Mouse (Mus musculus) heart, embryonic 13.5 days (tissue): ENCODE results near the gene Dock4. TPM values are rescaled to one million over a fixed set of nuclear protein-coding genes. Genes with fewer than 3 reads are reported as not detected.

Experiments
- ATAC-seq: fragments of 200-750 bp; cut with Nextera tagmentation; 2 replicates; pipeline ENCODE4 v1.8.0; 2017; ENCODE audit warnings: moderate TSS enrichment; ENCODE audit not compliant: insufficient number of reproducible peaks, low FRiP score, low TSS enrichment; ENCODE audit errors: extremely low read depth
- H3K27ac ChIP-seq: fragments of 300-500 bp; sonication (generic); replicated peaks from 2 replicates; pipeline ENCODE4 v1.5.1; 2015; ENCODE audit warnings: moderate library complexity, mild to moderate bottlenecking, inconsistent platforms
- H3K27me3 ChIP-seq: fragments of 300-500 bp; sonication (generic); replicated peaks from 2 replicates; pipeline ENCODE4 v1.6.1; 2015; ENCODE audit warnings: mild to moderate bottlenecking, inconsistent platforms
- H3K36me3 ChIP-seq: fragments of 300-500 bp; sonication (generic); 2 replicates; pipeline ENCODE4 v1.6.1; 2015; ENCODE audit warnings: mild to moderate bottlenecking, inconsistent platforms
- H3K4me1 ChIP-seq: fragments of 300-500 bp; sonication (generic); 2 replicates; pipeline ENCODE4 v1.6.1; 2015; ENCODE audit warnings: inconsistent platforms
- H3K4me2 ChIP-seq: fragments of 300-500 bp; sonication (generic); 2 replicates; pipeline ENCODE4 v1.6.1; 2015; ENCODE audit warnings: inconsistent platforms, mild to moderate bottlenecking, moderate library complexity
- H3K4me3 ChIP-seq: fragments of 300-500 bp; sonication (generic); 2 replicates; pipeline ENCODE4 v1.5.1; 2015; ENCODE audit warnings: moderate library complexity, mild to moderate bottlenecking, inconsistent platforms
- H3K9ac ChIP-seq: fragments of 300-500 bp; sonication (generic); 2 replicates; pipeline ENCODE4 v1.6.1; 2015; ENCODE audit warnings: inconsistent platforms, mild to moderate bottlenecking, moderate library complexity
- H3K9me3 ChIP-seq: fragments of 300-500 bp; sonication (generic); 2 replicates; pipeline ENCODE4 v1.6.1; 2016; ENCODE audit warnings: inconsistent platforms
- WGBS: fragments of 180-500 bp; shearing (Covaris S2); methylation state at CpG from one replicate; pipeline ENCODE4 v1.1.7; 2015; ENCODE audit warnings: mixed read lengths; 5-methylcytosine and 5-hydroxymethylcytosine counted together
- polyA plus RNA-seq: library from polyadenylated mRNA; unstranded; fragments of >200 nt; fragmentation: Nextera tagmentation; extraction: Ambion mirVana; gene quantifications from 2 replicates; pipeline ENCODE4 v1.2.1, GENCODE M21; 2015

Gene Dock4
- polyA plus RNA-seq, 1 experiment from 2014 or later, result 6.9 TPM

- ATAC-seq, result no peak
- Histone ChIP-seq H3K9me3 (no peaks in the 10 kb centered on the region), H3K4me2 (no peak overlapping the region), H3K9ac (no peak overlapping the region), H3K27ac (no peak overlapping the region), H3K4me1 (peaks cover 5% of the 10 kb centered on the region), H3K36me3 (peaks cover 3% of the 10 kb centered on the region; the same call in 1 of the 2 replicates), H3K27me3 (no peaks in the 10 kb centered on the region), H3K4me3 (no peak overlapping the region)
- WGBS, result 55% methylated on average over 3 of the region's 3 CpGs
These were observed 266.5 kb downstream of the Dock4 start for GRCm38 (mm10) chr12:40712235-40712634.

DNA sequence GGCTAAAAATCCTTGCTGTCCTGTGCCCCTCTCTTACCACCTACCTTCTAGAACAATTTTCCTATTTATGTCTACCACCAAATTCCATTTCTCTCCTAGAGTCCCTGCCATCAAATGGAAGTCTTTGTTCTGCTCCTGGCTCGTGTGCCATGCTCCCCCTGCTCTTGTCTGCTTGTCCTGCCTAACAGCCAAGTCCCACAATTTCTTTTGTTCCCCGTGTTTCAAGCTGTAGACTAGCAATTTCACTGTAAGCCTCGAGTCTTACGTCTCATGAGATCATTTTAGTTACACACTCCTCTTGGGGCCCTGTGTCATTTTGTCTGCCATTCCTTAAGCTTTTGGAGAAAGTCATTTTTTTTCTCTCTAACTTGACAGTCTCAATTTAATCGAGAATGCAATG lies 268.5 kb downstream of the Dock4 start:
- WGBS, result 53% methylated on average over 5 of the region's 5 CpGs
- Histone ChIP-seq H3K9ac (no peak overlapping the region), H3K27ac (no peak overlapping the region)

GRCm38 (mm10) chr12:40715174-40715573 lies 269.4 kb downstream of the Dock4 start:
- 79% methylated on average over 2 of the region's 2 CpGs for WGBS
- Histone ChIP-seq H3K4me1 (no peaks in the 10 kb centered on the region), H3K27me3 (no peaks in the 10 kb centered on the region), H3K27ac (no peak overlapping the region), H3K4me2 (no peak overlapping the region), H3K4me3 (no peak overlapping the region), H3K36me3 (peaks cover 3% of the 10 kb centered on the region; the same call in 1 of the 2 replicates), H3K9me3 (no peaks in the 10 kb centered on the region), H3K9ac (no peak overlapping the region)
- no peak for ATAC-seq

More for the DNA sequence above, 268.5 kb downstream of the Dock4 start:
- Histone ChIP-seq H3K27me3 (no peaks in the 10 kb centered on the region), H3K4me3 (no peak overlapping the region), H3K4me2 (no peak overlapping the region), H3K4me1 (no peaks in the 10 kb centered on the region), H3K9me3 (no peaks in the 10 kb centered on the region), H3K36me3 (peaks cover 3% of the 10 kb centered on the region; the same call in 1 of the 2 replicates)
- no peak for ATAC-seq

DNA sequence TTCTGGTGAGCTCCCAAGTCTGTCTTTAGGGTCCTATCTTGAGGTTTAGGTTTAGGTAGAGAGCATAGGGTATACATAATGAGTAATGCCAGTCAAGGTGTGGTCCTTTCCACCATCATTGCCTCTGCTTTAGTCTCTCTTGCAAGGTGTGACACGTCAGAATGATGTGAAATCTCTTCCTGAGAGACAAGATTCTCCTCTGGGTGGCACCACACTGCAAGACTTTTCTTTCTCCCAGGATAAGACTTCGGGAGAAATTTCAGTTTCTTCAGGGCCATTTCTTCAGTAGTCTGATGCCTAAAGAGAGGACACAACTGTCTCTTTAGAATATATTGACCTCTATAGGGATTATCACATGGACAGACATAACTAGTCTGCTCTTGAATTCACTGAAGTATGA lies 282.6 kb downstream of the Dock4 start:
- H3K36me3 ChIP-seq, result peaks cover 3% of the 10 kb centered on the region; the same call in 1 of the 2 replicates

GRCm38 (mm10) chr12:40730756-40731155 lies 285.0 kb downstream of the Dock4 start:
- 0 out of 2 replicates have a peak, but pooled peaks cover 4% of the 10 kb centered on the region for H3K4me1 ChIP-seq
- no peaks in the 10 kb centered on the region for H3K9me3 ChIP-seq
- H3K36me3 ChIP-seq, result peaks cover 5% of the 10 kb centered on the region; the same call in 1 of the 2 replicates
- H3K4me3 ChIP-seq, result no peak overlapping the region
- H3K27me3 ChIP-seq, result no peaks in the 10 kb centered on the region
- 57% methylated on average over 3 of the region's 3 CpGs for WGBS
- H3K9ac ChIP-seq, result no peak overlapping the region
- no peak for ATAC-seq
- H3K4me2 ChIP-seq, result no peak overlapping the region
- no peak overlapping the region for H3K27ac ChIP-seq

More for the DNA sequence above, 282.6 kb downstream of the Dock4 start:
- no peaks in the 10 kb centered on the region for H3K9me3 ChIP-seq
- no peaks in the 10 kb centered on the region for H3K4me1 ChIP-seq
- no peak overlapping the region for H3K4me3 ChIP-seq
- no peak overlapping the region for H3K4me2 ChIP-seq
- H3K9ac ChIP-seq, result no peak overlapping the region
- WGBS, result 63% methylated on average over 2 of the region's 2 CpGs
- H3K27me3 ChIP-seq, result no peaks in the 10 kb centered on the region
- no peak overlapping the region for H3K27ac ChIP-seq
- ATAC-seq, result no peak

DNA sequence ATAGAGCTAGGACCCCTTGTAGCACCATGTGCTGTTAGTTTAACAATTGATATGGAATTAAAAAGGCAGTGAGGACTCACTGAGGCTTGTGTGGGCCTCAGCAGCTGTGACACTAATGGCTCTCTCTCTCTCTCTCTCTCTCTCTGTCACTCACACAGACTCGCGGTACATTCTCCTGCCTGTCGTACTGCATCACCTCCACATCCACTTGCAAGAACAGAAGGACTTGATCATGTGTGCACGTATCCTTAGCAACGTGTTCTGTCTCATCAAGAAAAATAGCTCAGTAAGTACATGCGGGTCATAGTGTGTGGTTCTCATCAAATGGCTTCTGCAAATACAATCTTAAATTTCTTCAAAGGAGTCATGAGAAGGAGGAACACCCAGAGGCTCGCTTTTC lies 299.7 kb downstream of the Dock4 start:
- Histone ChIP-seq H3K4me1 (no peaks in the 10 kb centered on the region), H3K27me3 (no peaks in the 10 kb centered on the region), H3K9ac (no peak overlapping the region), H3K9me3 (no peaks in the 10 kb centered on the region), H3K36me3 (peaks cover 6% of the 10 kb centered on the region; the same call in 1 of the 2 replicates), H3K27ac (no peak overlapping the region), H3K4me3 (no peak overlapping the region), H3K4me2 (no peak overlapping the region)
- 75% methylated on average over 7 of the region's 7 CpGs for WGBS
- no peak for ATAC-seq

- WGBS, result 83% methylated on average over 3 of the region's 3 CpGs
- no peak for ATAC-seq
These were observed 300.3 kb downstream of the Dock4 start for GRCm38 (mm10) chr12:40746081-40746480.

DNA sequence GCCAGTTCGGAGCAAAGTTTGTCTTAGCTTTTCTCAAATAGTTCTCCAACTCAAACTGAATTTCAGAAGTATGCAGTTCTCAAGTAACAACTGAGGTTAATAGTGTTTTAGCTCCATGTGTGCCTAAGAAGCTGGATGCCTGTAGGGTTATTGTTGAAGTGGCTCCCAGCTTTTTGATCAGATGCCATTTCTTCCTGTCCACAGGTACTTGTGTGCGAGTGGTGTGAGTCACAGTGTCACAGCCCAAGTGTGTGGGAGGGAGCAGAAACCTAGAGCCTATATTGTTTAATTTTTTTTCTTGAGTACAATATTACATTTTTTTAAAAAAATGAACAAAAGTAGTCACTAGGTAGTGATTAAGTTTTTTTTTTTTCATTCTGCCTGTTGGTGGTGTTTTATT lies 313.5 kb downstream of the Dock4 start:
- Histone ChIP-seq H3K9ac (no peak overlapping the region), H3K4me2 (no peak overlapping the region), H3K36me3 (no peaks in the 10 kb centered on the region; the same call in 1 of the 2 replicates), H3K4me1 (no peaks in the 10 kb centered on the region), H3K27me3 (no peaks in the 10 kb centered on the region), H3K4me3 (no peak overlapping the region), H3K27ac (no peak overlapping the region), H3K9me3 (no peaks in the 10 kb centered on the region)
- 80% methylated on average over 2 of the region's 2 CpGs for WGBS
- ATAC-seq, result no peak

More at GRCm38 (mm10) chr12:40746081-40746480, 300.3 kb downstream of the Dock4 start:
- Histone ChIP-seq H3K36me3 (peaks cover 6% of the 10 kb centered on the region; the same call in 1 of the 2 replicates), H3K4me2 (no peak overlapping the region), H3K9ac (no peak overlapping the region), H3K27ac (no peak overlapping the region), H3K27me3 (no peaks in the 10 kb centered on the region), H3K4me3 (no peak overlapping the region), H3K4me1 (no peaks in the 10 kb centered on the region), H3K9me3 (no peaks in the 10 kb centered on the region)

DNA sequence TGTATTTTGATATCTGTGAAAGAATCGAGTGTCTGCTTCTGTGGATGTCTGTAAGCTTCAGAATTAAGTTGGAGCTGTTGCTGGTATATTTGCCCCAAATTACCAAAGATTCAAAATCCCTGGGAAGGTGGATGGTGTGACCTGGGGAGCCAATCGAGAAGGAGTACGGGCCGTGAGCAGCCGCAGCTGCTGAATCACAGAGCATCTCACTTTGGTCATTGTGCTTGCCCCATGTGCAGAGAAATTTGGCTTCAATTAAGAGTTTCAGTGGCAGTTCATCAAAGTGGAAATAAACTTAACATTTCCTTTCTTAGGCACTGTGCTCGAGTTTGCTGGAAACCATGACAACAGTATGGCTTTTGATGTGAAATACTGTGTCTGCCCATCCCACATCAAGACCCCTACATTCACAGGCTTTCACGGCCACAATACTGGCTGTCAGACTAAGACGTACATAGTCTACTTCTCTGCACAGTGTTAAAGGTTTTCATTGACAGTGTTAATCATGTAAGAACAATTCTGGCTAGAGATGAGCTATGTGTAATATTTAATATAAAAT lies 321.6 kb downstream of the Dock4 start:
- Histone ChIP-seq H3K4me3 (no peak overlapping the region), H3K4me2 (no peak overlapping the region), H3K27me3 (no peaks in the 10 kb centered on the region), H3K27ac (no peak overlapping the region), H3K36me3 (no peaks in the 10 kb centered on the region), H3K9ac (no peak overlapping the region), H3K4me1 (no peaks in the 10 kb centered on the region), H3K9me3 (no peaks in the 10 kb centered on the region)
- ATAC-seq, result no peak
- WGBS, result 78% methylated on average over 8 of the region's 8 CpGs

DNA sequence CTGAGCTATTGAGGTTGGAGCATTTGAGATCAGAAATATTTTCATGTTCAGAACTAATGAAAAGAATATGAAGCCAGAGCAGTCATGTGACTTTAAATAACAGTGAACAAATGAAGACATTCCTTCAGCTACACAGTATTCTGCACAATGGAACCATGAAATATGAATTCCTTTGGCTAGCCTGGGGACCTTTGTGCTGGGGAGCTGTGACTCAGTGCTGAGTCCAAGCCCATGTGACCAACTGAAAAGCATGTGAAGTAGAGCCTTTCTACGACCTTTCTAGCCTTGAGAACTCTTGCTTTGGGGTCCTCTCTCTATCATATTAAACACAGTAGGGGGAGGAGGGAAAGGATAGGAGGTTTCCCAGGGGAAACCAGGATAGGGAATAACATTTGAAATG lies 327.3 kb downstream of the Dock4 start:
- Histone ChIP-seq H3K4me3 (no peak overlapping the region), H3K9ac (no peak overlapping the region), H3K27ac (no peak overlapping the region), H3K9me3 (no peaks in the 10 kb centered on the region), H3K4me2 (no peak overlapping the region), H3K27me3 (no peaks in the 10 kb centered on the region), H3K4me1 (no peaks in the 10 kb centered on the region), H3K36me3 (no peaks in the 10 kb centered on the region)
- ATAC-seq, result no peak
- 77% methylated on average over 1 of the region's 1 CpGs for WGBS

DNA sequence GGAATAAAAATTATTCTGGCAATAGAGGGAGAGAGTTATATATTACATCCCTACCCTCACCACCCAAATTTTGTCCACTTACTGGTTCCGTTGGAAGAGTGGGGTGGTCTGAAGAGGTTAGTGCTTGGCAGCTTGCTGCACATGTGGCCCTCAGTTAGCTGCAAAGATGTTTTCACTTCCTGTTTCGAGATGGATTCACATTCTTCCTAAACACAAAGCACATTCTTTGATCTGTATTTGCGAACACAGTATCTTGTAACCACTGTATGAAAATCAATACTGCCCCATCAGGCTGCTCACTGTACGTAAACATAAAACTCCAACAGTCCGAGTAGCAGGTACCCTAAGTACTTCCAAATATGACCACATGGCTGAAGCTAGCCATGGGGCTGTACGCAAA lies 335.8 kb downstream of the Dock4 start:
- H3K4me1 ChIP-seq, result no peaks in the 10 kb centered on the region
- ATAC-seq, result no peak
- H3K9me3 ChIP-seq, result no peaks in the 10 kb centered on the region
- no peak overlapping the region for H3K4me3 ChIP-seq
- 83% methylated on average over 6 of the region's 6 CpGs for WGBS
- no peak overlapping the region for H3K27ac ChIP-seq
- no peaks in the 10 kb centered on the region for H3K27me3 ChIP-seq
- H3K36me3 ChIP-seq, result no peaks in the 10 kb centered on the region; the same call in 1 of the 2 replicates
- H3K9ac ChIP-seq, result no peak overlapping the region
- no peak overlapping the region for H3K4me2 ChIP-seq

- H3K36me3 ChIP-seq, result no peaks in the 10 kb centered on the region
- ATAC-seq, result no peak
- WGBS, result 59% methylated on average over 3 of the region's 3 CpGs
These were observed 342.9 kb downstream of the Dock4 start for GRCm38 (mm10) chr12:40788621-40789111.

More at GRCm38 (mm10) chr12:40788621-40789111, 342.9 kb downstream of the Dock4 start:
- Histone ChIP-seq H3K9me3 (no peaks in the 10 kb centered on the region), H3K4me1 (peaks cover under 1% of the 10 kb centered on the region; the same call in 1 of the 2 replicates), H3K9ac (no peak overlapping the region), H3K27me3 (peaks cover 21% of the 10 kb centered on the region), H3K4me3 (no peak overlapping the region), H3K4me2 (no peak overlapping the region), H3K27ac (no peak overlapping the region)
